Mouse (Mus musculus) heart, adult 2 months (tissue): ENCODE measurements around the gene Uqcr10. TPM values are rescaled to one million over a fixed set of nuclear protein-coding genes. Genes with fewer than 3 reads are reported as not detected.
"Not testable (repeated sequence)": the region's sequence is repeated elsewhere in the genome, so short reads cannot be mapped to it uniquely, and the experiment has no call there.

Source experiments
- DNase-seq, 2 experiments: peaks; one replicate each; pipeline ENCODE4 v3.0.0; 2021
- H3K27ac ChIP-seq: fragments of 200-600 bp; 2 replicates; pipeline ENCODE4 v1.8.1; 2022
- H3K27me3 ChIP-seq: fragments of 200-500 bp; 2 replicates; pipeline ENCODE4 v1.6.1; 2012; ENCODE audit warnings: mild to moderate bottlenecking, low read length, inconsistent platforms, mixed read lengths; ENCODE audit not compliant: control insufficient read depth, insufficient read depth
- H3K36me3 ChIP-seq: fragments of 200-500 bp; 2 replicates; pipeline ENCODE4 v1.6.1; 2012; ENCODE audit warnings: low read length, inconsistent platforms; ENCODE audit not compliant: control insufficient read depth, insufficient read depth
- H3K4me1 ChIP-seq: fragments of 200-500 bp; 2 replicates; pipeline ENCODE4 v1.6.1; 2011; ENCODE audit warnings: low read length; ENCODE audit not compliant: control insufficient read depth, insufficient read depth
- H3K4me3 ChIP-seq: fragments of 200-600 bp; 2 replicates; pipeline ENCODE4 v1.8.1; 2022
- H3K79me2 ChIP-seq: fragments of 200-500 bp; replicated peaks from 2 replicates; pipeline ENCODE4 v1.6.1; 2012; ENCODE audit warnings: mild to moderate bottlenecking, inconsistent platforms, low read length, moderate library complexity, mixed read lengths; ENCODE audit not compliant: control insufficient read depth, insufficient read depth
- H3K9ac ChIP-seq: fragments of 200-500 bp; 2 replicates; pipeline ENCODE4 v1.6.1; 2012; ENCODE audit warnings: low read depth, mild to moderate bottlenecking, control low read depth, inconsistent platforms, low read length, mixed read lengths
- CTCF ChIP-seq: fragments of 200-600 bp; IDR thresholded peaks from 2 replicates; pipeline ENCODE4 v1.8.1; 2022; ENCODE audit warnings: antibody characterized with exemption, mild to moderate bottlenecking, moderate library complexity
- EP300 ChIP-seq: fragments of 200-500 bp; IDR thresholded peaks from 2 replicates; pipeline ENCODE4 v1.6.1; 2011; ENCODE audit warnings: low read depth, low read length, control low read depth; ENCODE audit not compliant: insufficient read depth
- POLR2A ChIP-seq: fragments of 200-500 bp; IDR thresholded peaks from 2 replicates; pipeline ENCODE4 v1.6.1; 2011; ENCODE audit warnings: mild to moderate bottlenecking, low read depth, low read length, control low read depth; ENCODE audit not compliant: insufficient read depth
- WGBS: fragments of 180-500 bp; shearing (Covaris S2); methylation state at CpG from one replicate; pipeline ENCODE4 v1.1.7; 2018; 5-methylcytosine and 5-hydroxymethylcytosine counted together
- intact Hi-C: fragments of 180-260 bp; cut with DNase I; formaldehyde crosslinking; loops from one replicate; pipeline ENCODE4 v1.15.1; 2025
- polyA plus RNA-seq: library from polyadenylated mRNA; depleted of rRNA; stranded (reverse); fragments of >200 nt; gene quantifications from 2 replicates; pipeline ENCODE4 v1.2.3, GENCODE M21; 2012
- total RNA-seq, 2 experiments: library from RNA; stranded (reverse); gene quantifications; 2 replicates each; pipeline ENCODE4 v1.2.3; 2021

Gene Uqcr10
- total and polyA plus RNA-seq, 3 experiments = 1,404 to 2,149 (median 1,617) TPM

GRCm38 (mm10) chr11:4719961-4720360 lies 15.8 kb upstream of the Uqcr10 start:
- H3K9ac ChIP-seq = no peak overlapping the region
- H3K4me1 ChIP-seq = peaks cover 8% of the 10 kb centered on the region; the same call in 1 of the 2 replicates
- 93% methylated on average over 9 of the region's 9 CpGs for WGBS
- intact Hi-C loops = loop anchor here (5.0 kb wide), 1 partner anchor 117 kb away; no protein-coding TSS in a partner anchor
- no peak for DNase-seq
- H3K79me2 ChIP-seq = 0 out of 2 replicates have a peak, but pooled peaks cover 1% of the 10 kb centered on the region
- H3K27me3 ChIP-seq = no peaks in the 10 kb centered on the region
- H3K27ac ChIP-seq = no peak overlapping the region
- no peaks in the 10 kb centered on the region for H3K36me3 ChIP-seq
- H3K4me3 ChIP-seq = no peak overlapping the region
- TF ChIP-seq POLR2A = no peak
- no peak for TF ChIP-seq EP300
- no peak for TF ChIP-seq CTCF

GRCm38 (mm10) chr11:4718548-4718947 lies 14.4 kb upstream of the Uqcr10 start:
- Histone ChIP-seq H3K4me1 (peaks cover 8% of the 10 kb centered on the region; the same call in 1 of the 2 replicates), H3K9ac (no peak overlapping the region), H3K27me3 (no peaks in the 10 kb centered on the region), H3K4me3 (no peak overlapping the region), H3K36me3 (no peaks in the 10 kb centered on the region), H3K27ac (no peak overlapping the region), H3K79me2 (0 out of 2 replicates have a peak, but pooled peaks cover 1% of the 10 kb centered on the region)
- DNase-seq = no peak
- TF ChIP-seq EP300 = no peak
- WGBS = 57% methylated on average over 5 of the region's 5 CpGs
- intact Hi-C loops = loop anchor here (5.0 kb wide), 1 partner anchor 119 kb away; no protein-coding TSS in a partner anchor

GRCm38 (mm10) chr11:4716530-4717236 lies 12.5 kb upstream of the Uqcr10 start:
- DNase-seq = no peak
- intact Hi-C loops = loop anchor here (5.0 kb wide), 1 partner anchor 121 kb away; no protein-coding TSS in a partner anchor
- Histone ChIP-seq H3K27me3 (no peaks in the 10 kb centered on the region), H3K79me2 (0 out of 2 replicates have a peak, but pooled peaks cover 1% of the 10 kb centered on the region), H3K9ac (no peak overlapping the region), H3K27ac (no peak overlapping the region), H3K4me1 (peaks cover 8% of the 10 kb centered on the region; the same call in 1 of the 2 replicates), H3K36me3 (no peaks in the 10 kb centered on the region), H3K4me3 (no peak overlapping the region)
- WGBS = 95% methylated on average over 5 of the region's 5 CpGs
- TF ChIP-seq EP300 (no peak), POLR2A (no peak), CTCF (no peak)

- intact Hi-C loops = loop anchor here (5.0 kb wide), 1 partner anchor 122 kb away; no protein-coding TSS in a partner anchor
- TF ChIP-seq POLR2A (no peak), EP300 (no peak), CTCF (no peak)
- DNase-seq = no peak
- H3K4me1 ChIP-seq = peaks cover 8% of the 10 kb centered on the region; the same call in 1 of the 2 replicates
- no peak overlapping the region for H3K4me3 ChIP-seq
- H3K36me3 ChIP-seq = no peaks in the 10 kb centered on the region
- H3K79me2 ChIP-seq = 0 out of 2 replicates have a peak, but pooled peaks cover 1% of the 10 kb centered on the region
- H3K27ac ChIP-seq = no peak overlapping the region
- no peak overlapping the region for H3K9ac ChIP-seq
- no peaks in the 10 kb centered on the region for H3K27me3 ChIP-seq
- WGBS = 73% methylated on average over 4 of the region's 4 CpGs
These were observed 11.5 kb upstream of the Uqcr10 start for GRCm38 (mm10) chr11:4715596-4715995.

GRCm38 (mm10) chr11:4714727-4715126 lies 10.6 kb upstream of the Uqcr10 start:
- H3K79me2 ChIP-seq = 0 out of 2 replicates have a peak, but pooled peaks cover 1% of the 10 kb centered on the region
- DNase-seq = no peak
- H3K36me3 ChIP-seq = no peaks in the 10 kb centered on the region
- H3K27me3 ChIP-seq = no peaks in the 10 kb centered on the region
- H3K4me3 ChIP-seq = no peak overlapping the region
- intact Hi-C loops = loop anchor here (5.0 kb wide), 1 partner anchor 123 kb away; no protein-coding TSS in a partner anchor
- no peak overlapping the region for H3K9ac ChIP-seq
- peaks cover 4% of the 10 kb centered on the region; the same call in 1 of the 2 replicates for H3K4me1 ChIP-seq
- H3K27ac ChIP-seq = no peak overlapping the region
- TF ChIP-seq CTCF = no peak
- no peak for TF ChIP-seq POLR2A
- TF ChIP-seq EP300 = no peak
- WGBS = 64% methylated on average over 4 of the region's 4 CpGs

- no peak for DNase-seq
- 0 out of 2 replicates have a peak, but pooled peaks cover 1% of the 10 kb centered on the region for H3K79me2 ChIP-seq
- intact Hi-C loops = no loop called here
- H3K27ac ChIP-seq = no peak overlapping the region
- no peaks in the 10 kb centered on the region for H3K36me3 ChIP-seq
- TF ChIP-seq POLR2A (no peak), EP300 (no peak), CTCF (no peak)
- no peak overlapping the region for H3K4me3 ChIP-seq
- no peaks in the 10 kb centered on the region for H3K27me3 ChIP-seq
- H3K4me1 ChIP-seq = no peaks in the 10 kb centered on the region; the same call in 1 of the 2 replicates
- H3K9ac ChIP-seq = no peak overlapping the region
These were observed 8.7 kb upstream of the Uqcr10 start for GRCm38 (mm10) chr11:4712822-4713221.

GRCm38 (mm10) chr11:4710188-4710587 lies 6.0 kb upstream of the Uqcr10 start:
- intact Hi-C loops, DNase-seq, H3K27me3 ChIP-seq, H3K79me2 ChIP-seq, H3K36me3 ChIP-seq, H3K4me1 ChIP-seq, H3K27ac ChIP-seq, H3K9ac ChIP-seq, H3K4me3 ChIP-seq: not testable (repeated sequence)
- WGBS = 88% methylated on average over 4 of the region's 4 CpGs
